Mouse (Mus musculus): ENCODE measurements around the gene Cldn10.

GRCm38 (mm10) chr14:118807653-118808052 is 19.9 kb downstream of the Cldn10 start:
- TF ChIP-seq POLR2A (IDR thresholded peaks at IDR 0.05; ENCODE audit: low read depth, low read length) (no peak), CTCF (IDR thresholded peaks at IDR 0.05; ENCODE audit: extremely low read depth, insufficient read length, insufficient replicate concordance, low read depth, low read length) (no peak)
